Mouse (Mus musculus) right cerebral cortex, adult 18-20 months (tissue): ENCODE measurements around the gene C2cd2l.
"Not testable (repeated sequence)": the region's sequence is repeated elsewhere in the genome, so short reads cannot be mapped to it uniquely, and the experiment has no call there.

Experiments
- DNase-seq: peaks from one replicate; pipeline ENCODE4 v3.0.0; 2022; ENCODE audit warnings: mixed read lengths

The C2cd2l gene

GRCm38 (mm10) chr9:44335331-44336092, 15.4 kb upstream of the C2cd2l start:
- DNase-seq, result peak; percentile 33

DNA sequence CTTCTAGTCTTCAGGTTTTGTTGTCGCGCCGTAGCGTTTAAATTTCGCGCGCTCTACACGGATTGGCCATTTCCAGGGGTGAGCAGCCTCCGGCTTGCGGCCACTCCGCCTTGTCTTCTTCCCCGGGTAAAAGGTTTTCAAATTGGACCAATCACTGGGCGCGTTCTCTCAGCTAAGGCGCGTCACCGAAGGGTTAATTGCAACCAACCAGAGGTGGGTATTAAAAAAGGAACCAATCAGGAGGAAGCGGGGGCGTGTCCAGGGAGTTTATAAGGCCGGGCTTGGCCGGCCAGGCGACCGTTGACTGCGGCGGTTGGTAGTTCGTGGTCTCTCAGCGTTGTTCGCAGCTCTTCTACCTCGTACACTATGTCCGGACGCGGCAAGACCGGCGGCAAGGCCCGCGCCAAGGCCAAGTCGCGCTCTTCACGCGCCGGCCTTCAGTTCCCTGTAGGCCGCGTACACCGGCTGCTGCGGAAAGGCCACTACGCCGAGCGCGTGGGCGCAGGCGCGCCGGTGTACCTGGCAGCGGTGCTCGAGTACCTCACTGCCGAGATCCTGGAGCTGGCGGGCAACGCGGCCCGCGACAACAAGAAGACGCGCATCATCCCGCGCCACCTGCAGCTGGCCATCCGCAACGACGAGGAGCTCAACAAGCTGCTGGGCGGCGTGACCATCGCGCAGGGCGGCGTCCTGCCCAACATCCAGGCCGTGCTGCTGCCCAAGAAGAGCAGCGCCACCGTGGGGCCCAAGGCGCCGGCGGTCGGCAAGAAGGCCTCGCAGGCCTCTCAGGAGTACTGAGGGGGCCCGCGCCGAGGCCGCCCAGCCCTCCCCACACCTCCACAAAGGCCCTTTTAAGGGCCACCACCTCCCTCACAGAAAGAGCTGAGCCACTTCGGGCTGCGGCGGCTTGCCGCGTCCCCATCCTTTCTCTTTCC, 14.6 kb upstream of the C2cd2l start, which contains the start of gene H2afx:
H2afx (plus strand) TSS at position 299 of the 935 bp plus-strand sequence.
- DNase-seq, result peak; percentile 99

- DNase-seq, result no peak
Observed at GRCm38 (mm10) chr9:44332918-44333638, 13.0 kb upstream of the C2cd2l start.

DNA sequence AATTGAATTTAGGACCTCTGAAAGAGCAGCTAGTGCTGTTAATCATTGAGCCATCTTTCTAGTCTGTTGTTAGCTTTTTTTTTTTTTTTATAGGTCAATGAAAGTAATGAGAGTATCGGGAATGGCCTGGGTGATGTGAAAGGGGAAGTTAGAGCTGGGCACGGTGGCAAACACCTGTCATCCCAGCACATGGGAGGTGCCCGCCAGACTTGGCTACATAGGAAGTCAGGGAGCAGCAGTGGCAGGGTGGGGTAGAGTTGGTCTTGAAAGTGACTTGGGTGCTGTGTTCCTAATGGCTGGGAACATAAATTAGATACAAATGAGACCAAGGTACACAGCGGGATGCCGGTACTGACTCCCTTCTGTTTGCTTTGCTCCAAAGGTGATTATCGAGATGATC, 10.7 kb upstream of the C2cd2l start:
- DNase-seq, result no peak

GRCm38 (mm10) chr9:44327926-44328325, 7.8 kb upstream of the C2cd2l start:
- DNase-seq, result no peak

- DNase-seq, result no peak
Observed at GRCm38 (mm10) chr9:44327064-44327711, 7.1 kb upstream of the C2cd2l start.

DNA sequence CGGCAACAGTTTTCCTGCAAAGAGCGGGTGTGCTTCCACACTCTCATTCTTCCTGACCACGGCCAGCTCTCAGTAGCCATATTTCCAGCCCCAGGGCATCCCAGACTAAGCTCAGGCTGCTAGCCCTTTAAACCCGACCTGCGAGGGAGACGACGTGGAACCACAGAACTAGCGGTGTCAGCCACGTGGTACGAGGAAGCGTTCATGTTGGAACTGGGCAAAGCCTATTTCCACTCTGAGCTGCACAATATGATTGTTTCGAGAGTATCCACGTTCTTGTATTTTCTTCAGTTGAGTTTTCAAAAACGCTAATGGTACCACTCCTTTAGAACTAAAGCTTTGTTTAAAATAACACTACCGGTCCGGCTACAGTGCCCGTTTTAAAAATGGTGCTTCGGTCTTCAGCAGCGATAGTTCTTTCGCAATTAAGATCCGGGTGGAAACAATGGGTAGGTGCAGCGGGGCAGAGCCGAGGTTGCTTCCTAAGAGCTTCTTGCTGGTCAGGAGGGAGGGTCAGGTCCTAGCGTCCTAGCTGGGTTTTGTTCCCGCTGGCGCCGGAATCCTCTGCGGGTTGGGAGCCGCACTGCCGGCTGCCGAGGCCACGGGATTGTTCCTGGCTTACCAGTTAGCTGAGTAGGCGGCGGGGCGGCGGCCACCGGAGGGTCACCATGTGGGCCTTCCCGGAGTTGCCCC, 6.4 kb upstream of the C2cd2l start:
- peak; percentile 91 for DNase-seq

DNA sequence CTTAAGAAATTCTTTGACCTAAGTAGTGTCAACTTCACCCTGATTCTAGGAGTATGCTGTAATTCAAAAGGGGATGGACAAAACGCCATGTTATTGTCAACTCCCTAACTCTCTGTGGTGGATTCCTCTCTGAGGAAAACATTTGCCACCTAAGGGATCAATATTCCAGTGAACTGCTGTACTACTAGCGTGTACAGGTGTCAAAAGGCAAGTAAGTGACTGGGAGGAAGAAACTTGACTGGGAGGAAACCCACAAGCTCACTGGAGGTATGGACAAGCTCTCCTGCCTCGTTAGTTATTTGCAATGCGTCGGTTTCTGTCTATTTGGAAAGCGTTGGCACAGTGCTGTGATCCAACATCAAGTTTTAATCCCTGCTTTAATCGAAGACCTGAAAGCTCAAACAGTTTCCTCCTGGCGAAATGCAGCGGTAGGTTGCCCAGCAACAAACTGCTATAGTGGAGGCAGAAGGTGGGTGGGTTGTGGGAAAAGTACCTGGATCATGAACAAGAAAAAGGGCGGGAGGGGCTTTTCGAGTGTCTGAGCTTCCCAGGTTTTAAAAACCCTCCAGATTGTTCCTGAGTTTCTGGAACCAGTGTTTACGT, 5.8 kb upstream of the C2cd2l start, which contains the start of gene Dpagt1:
Dpagt1 (plus strand) TSS at position 252 of the 603 bp plus-strand sequence.
- DNase-seq, result no peak

DNA sequence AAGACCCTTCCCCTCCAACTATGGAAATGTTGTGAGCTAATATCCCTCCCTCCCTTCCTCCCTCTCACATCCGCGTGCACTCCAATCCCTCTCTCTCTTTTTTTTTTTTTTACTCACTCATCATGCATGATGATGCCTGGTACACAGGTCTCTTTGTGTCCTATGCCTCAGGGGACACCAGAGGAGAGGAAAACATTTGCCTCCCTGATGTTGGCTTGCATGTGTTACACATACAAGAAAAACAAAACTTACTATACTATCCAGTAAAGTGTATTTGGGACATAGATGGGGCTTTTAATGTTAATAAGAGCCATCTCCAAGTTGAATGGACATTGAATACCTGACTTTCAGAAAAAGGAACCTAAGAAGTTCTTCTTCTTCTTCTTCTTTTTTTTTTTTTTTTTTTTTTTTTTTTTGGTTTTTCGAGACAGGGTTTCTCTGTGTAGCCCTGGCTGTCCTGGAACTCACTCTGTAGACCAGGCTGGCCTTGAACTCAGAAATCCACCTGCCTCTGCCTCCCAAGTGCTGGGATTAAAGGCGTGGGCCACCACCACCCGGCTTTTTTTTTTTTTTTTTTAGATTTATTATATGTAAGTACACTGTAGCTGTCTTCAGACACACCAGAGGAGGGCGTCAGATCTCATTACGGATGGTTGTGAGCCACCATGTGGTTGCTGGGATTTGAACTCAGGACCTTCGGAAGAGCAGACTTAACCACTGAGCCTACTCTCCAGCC, 5.1 kb upstream of the C2cd2l start:
- DNase-seq, result not testable (repeated sequence)

- DNase-seq, result no peak
Observed at GRCm38 (mm10) chr9:44324147-44324546, 4.1 kb upstream of the C2cd2l start.

- DNase-seq, result not testable (repeated sequence)
Observed at GRCm38 (mm10) chr9:44323656-44324055, 3.6 kb upstream of the C2cd2l start.

GRCm38 (mm10) chr9:44320799-44321133, 681 bp upstream of the C2cd2l start:
- DNase-seq, result peak; percentile 49

DNA sequence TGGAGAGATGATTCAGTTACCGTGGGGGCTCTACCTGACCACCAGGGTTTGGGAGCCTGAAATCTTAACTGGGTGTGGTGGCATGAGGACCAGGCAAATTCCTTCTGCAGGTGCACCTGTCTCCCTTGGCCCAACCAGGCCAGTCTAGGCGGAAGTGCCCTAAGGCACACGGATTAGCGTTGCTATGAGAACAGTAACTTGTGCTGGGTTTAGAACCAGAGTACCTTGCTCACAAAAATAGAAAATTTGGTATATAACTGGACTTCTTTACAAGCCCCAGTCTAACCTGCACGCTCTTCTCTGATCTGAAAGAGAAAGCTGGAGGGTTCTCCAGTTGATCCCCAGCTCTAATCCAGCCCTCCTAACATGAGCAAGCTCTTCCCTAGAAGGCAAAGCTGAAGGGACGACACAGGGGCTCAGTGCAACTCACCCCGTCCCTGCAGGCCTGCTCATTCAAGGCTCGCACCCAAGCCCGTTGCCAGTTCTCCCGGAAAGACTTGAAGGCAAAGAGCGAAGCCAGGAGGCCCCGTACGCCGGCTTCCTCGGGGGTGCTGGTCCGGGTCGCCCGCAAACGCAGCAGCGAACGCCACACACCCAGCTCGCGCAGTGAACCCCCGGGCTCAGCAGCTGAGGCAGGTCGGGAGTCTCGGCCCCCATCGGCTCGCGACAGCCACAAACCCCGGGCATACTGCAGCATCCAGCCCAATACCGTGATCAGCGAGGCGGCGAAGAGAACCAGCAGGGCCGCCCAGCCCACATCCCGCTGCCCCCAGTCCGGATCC, 789 bp downstream of the C2cd2l start:
- DNase-seq, result no peak

- DNase-seq, result no peak
Observed at GRCm38 (mm10) chr9:44318826-44319095, 1.3 kb downstream of the C2cd2l start.

GRCm38 (mm10) chr9:44318076-44318825, 1.8 kb downstream of the C2cd2l start:
- no peak for DNase-seq

GRCm38 (mm10) chr9:44317452-44317851, 2.6 kb downstream of the C2cd2l start:
- DNase-seq, result no peak

DNA sequence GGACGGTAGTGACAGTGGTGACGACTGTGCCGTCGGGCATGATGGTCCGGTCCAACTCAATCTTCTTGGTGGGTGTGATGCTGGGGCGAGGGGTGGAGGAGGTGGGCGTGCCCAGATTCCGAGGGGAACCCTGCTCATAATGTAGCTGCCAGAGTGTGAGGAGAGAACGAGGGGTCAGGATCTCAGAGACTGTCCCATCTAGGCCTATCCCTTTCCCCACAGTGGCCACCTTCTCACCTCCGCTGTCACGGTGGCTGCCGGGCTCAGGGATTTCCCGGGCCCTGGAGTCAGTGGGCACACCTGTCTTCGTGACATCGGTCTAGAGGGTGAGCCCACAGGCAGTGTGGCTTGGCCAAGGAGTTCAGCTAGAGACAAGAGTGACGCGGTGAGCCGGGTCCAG, 5.2 kb downstream of the C2cd2l start:
- no peak for DNase-seq

DNA sequence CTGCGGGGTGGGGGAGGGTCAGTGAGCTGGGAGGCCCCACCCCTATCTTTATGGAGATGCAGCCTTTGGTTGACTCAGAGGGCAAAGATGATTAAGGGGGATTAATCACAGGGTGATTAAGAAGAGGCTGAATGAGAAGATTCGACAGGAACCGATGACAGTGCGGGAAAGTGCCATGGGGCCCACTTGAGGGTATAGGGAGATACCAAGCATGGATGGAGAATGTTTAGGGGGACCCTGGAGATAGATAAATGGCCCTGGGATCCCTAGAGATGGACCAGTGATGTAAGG, 5.9 kb downstream of the C2cd2l start:
- no peak for DNase-seq

DNA sequence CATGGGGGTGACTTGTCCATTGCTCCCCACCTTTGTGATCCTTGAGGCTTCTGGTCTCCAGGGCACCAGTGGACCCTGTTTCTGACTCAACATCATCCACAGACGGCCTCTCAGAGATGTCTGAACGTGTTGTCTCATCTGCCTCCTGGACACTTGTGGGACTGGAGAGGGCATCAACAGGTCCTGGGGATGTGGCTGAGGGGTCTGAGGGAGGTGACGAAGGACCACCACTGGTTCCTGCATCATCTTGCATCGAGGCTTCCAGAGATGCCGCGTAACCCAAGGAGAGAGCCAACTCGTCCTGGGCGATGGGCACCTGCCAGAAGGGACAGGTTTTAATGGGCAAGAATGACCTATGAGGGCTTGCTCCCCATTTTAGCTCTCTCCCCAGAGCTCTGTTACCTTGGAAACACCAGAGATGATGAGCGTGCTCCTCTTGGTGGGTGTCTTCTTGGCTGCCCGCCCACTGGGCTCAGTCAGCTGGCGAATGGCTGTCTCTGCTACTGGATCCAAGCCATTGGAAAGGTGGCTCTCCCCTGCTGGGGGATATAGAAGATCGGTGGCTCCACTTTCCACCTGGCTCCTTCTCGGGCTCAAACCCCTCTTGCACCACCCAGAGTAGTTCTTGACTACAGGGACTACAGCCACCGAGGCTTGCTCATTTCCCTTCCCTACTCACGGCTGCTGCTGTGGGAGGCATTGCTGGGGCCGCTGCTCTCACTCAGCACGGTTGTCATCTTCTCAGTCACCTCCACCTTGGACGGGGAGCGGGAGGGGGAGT, 6.4 kb downstream of the C2cd2l start:
- peak; percentile 88 for DNase-seq
